Comparison of ENCODE assay signal across 13 mouse cellular contexts in the genomic region with DNA sequence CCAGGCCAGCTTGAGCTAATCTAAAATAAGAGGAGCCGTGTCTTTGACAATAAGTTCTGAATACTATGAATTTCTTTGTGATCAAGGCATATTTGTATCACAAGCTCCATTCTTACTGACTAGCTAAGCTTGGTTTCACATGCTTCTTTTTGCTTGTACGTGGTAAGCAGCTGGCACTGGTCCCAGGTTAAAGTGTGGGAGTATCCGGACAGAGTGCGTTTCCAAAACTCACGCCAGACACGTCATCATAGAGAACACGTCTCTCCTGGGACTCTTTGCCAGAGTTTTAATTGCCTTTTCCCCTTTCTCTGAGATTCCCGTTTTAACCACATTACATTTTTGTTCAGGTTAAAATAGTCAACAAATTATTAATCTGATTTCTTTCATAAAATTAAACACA. TPM values are rescaled to one million over a fixed set of nuclear protein-coding genes. Genes with fewer than 3 reads are reported as not detected.
DNase-seq lines count a peak whose midpoint lies in the region; ATAC-seq and TF ChIP-seq lines count a peak whose summit lies in the region.
"Had no signal": no experiment of that assay in that cellular context is flagged by ENCODE, and none has a peak within 500 bp of the region (broad histone marks: within the 10 kb centered on the region; RNA-seq: fewer than 3 reads in every experiment).

No protein-coding gene starts in this region.

- ATAC-seq in limb, embryonic 14.5 days (ENCODE audit: low FRiP score, low read depth), result no peak
- no peak for ATAC-seq in midbrain, embryonic 14.5 days (ENCODE audit: low FRiP score, low TSS enrichment)
- no peak for ATAC-seq in midbrain, embryonic 16.5 days

- peaks cover 4% of the 10 kb centered on the region; the same call in 1 of the 2 replicates for H3K4me1 ChIP-seq in limb, embryonic 14.5 days (ENCODE audit: control insufficient read depth, insufficient read depth, low read length)
- H3K4me1 ChIP-seq in limb, embryonic 10.5 days, result no peaks in the 10 kb centered on the region
- H3K4me1 ChIP-seq in midbrain, embryonic 14.5 days (ENCODE audit: control insufficient read depth, insufficient read depth, low read length), result no peaks in the 10 kb centered on the region
- no peaks in the 10 kb centered on the region for H3K4me1 ChIP-seq in midbrain, embryonic 16.5 days (ENCODE audit: control insufficient read depth, insufficient read depth, low read length)
- H3K4me1 ChIP-seq: megakaryocyte, embryonic 14.5 days had no signal

- H3K9ac ChIP-seq in limb, embryonic 14.5 days (ENCODE audit: low read depth, low read length, severe bottlenecking), result no peak overlapping the region
- no peak overlapping the region for H3K9ac ChIP-seq in midbrain, embryonic 14.5 days (replicated peaks; ENCODE audit: low read length)
- H3K9ac ChIP-seq in midbrain, embryonic 16.5 days (ENCODE audit: low read depth, low read length), result no peak overlapping the region

- H3K9me3 ChIP-seq in limb, embryonic 14.5 days (ENCODE audit: control insufficient read depth, low read length), result no peaks in the 10 kb centered on the region
- no peaks in the 10 kb centered on the region for H3K9me3 ChIP-seq in limb, embryonic 10.5 days (replicated peaks)
- no peaks in the 10 kb centered on the region for H3K9me3 ChIP-seq in midbrain, embryonic 14.5 days (ENCODE audit: control insufficient read depth, low read length)
- H3K9me3 ChIP-seq in midbrain, embryonic 16.5 days (replicated peaks; ENCODE audit: control insufficient read depth, low read length, poor library complexity, severe bottlenecking), result no peaks in the 10 kb centered on the region
- H3K9me3 ChIP-seq: megakaryocyte, embryonic 14.5 days had no signal

- no peak for TF ChIP-seq POLR2A in limb, embryonic 14.5 days (IDR thresholded peaks at IDR 0.05; ENCODE audit: borderline replicate concordance, extremely low read depth, insufficient read depth, insufficient read length)

- no peaks in the 10 kb centered on the region for H3K36me3 ChIP-seq in limb, embryonic 14.5 days (ENCODE audit: control insufficient read depth, insufficient read depth, low read length)
- H3K36me3 ChIP-seq in limb, embryonic 10.5 days, result no peaks in the 10 kb centered on the region
- no peaks in the 10 kb centered on the region for H3K36me3 ChIP-seq in midbrain, embryonic 14.5 days (ENCODE audit: control insufficient read depth, insufficient read depth, low read length)
- no peaks in the 10 kb centered on the region for H3K36me3 ChIP-seq in midbrain, embryonic 16.5 days (ENCODE audit: control insufficient read depth, insufficient read depth, low read length)

- H3K27ac ChIP-seq in limb, embryonic 14.5 days (replicated peaks; ENCODE audit: low read depth, low read length), result no peak overlapping the region
- no peak overlapping the region for H3K27ac ChIP-seq in limb, embryonic 10.5 days
- H3K27ac ChIP-seq in midbrain, embryonic 14.5 days (replicated peaks; ENCODE audit: low read depth, low read length), result no peak overlapping the region
- no peak overlapping the region for H3K27ac ChIP-seq in midbrain, embryonic 16.5 days (ENCODE audit: low read length)

- peak; percentile 58 for DNase-seq in limb, embryonic 14.5 days (ENCODE audit: low spot score)
- DNase-seq in limb, embryonic 10.5 days (ENCODE audit: low spot score), result no peak
- peak; percentile 52 to 54 for DNase-seq in gastrocnemius, adult 8-10 months (ENCODE audit: low spot score in 2 of 2)
- DNase-seq in kidney, postnatal 36 days, result peak; percentile 47 to 74
- peak; percentile 33 for DNase-seq in testis, postnatal 14 days (ENCODE audit: low spot score)
- DNase-seq in midbrain, embryonic 14.5 days, result no peak
- DNase-seq in c-Kit-positive CD71-positive TER-119-positive erythroid progenitor cells, embryonic 14.5 days (ENCODE audit: low spot score), result no peak
- DNase-seq: spleen, adult 18-20 months had no signal

- H3K27me3 ChIP-seq in limb, embryonic 14.5 days (ENCODE audit: control insufficient read depth, insufficient read depth, low read length), result no peaks in the 10 kb centered on the region
- H3K27me3 ChIP-seq in limb, embryonic 10.5 days (ENCODE audit: low read depth, poor library complexity, severe bottlenecking), result no peaks in the 10 kb centered on the region
- no peaks in the 10 kb centered on the region for H3K27me3 ChIP-seq in midbrain, embryonic 14.5 days (ENCODE audit: control insufficient read depth, insufficient read depth, low read length)
- H3K27me3 ChIP-seq in midbrain, embryonic 16.5 days (ENCODE audit: control insufficient read depth, insufficient read depth, low read depth, low read length), result no peaks in the 10 kb centered on the region
- H3K27me3 ChIP-seq: megakaryocyte, embryonic 14.5 days had no signal

- WGBS in limb, embryonic 14.5 days, result 52% methylated on average over 8 of the region's 8 CpGs
- 91% methylated on average over 8 of the region's 8 CpGs for WGBS in limb, embryonic 10.5 days
- 85% methylated on average over 8 of the region's 8 CpGs for WGBS in midbrain, embryonic 14.5 days
- WGBS in midbrain, embryonic 16.5 days, result 75% methylated on average over 8 of the region's 8 CpGs

- no peak overlapping the region for H3K4me3 ChIP-seq in limb, embryonic 14.5 days (replicated peaks; ENCODE audit: low read length)
- no peak overlapping the region for H3K4me3 ChIP-seq in limb, embryonic 10.5 days
- H3K4me3 ChIP-seq in midbrain, embryonic 14.5 days (replicated peaks; ENCODE audit: low read depth, low read length), result no peak overlapping the region
- H3K4me3 ChIP-seq in midbrain, embryonic 16.5 days (ENCODE audit: low read depth, low read length), result no peak overlapping the region
- H3K4me3 ChIP-seq: megakaryocyte, embryonic 14.5 days had no signal

- H3K4me2 ChIP-seq in limb, embryonic 14.5 days (replicated peaks; ENCODE audit: low read depth, low read length, severe bottlenecking), result no peak overlapping the region
- no peak overlapping the region for H3K4me2 ChIP-seq in midbrain, embryonic 14.5 days (ENCODE audit: low read length)
- H3K4me2 ChIP-seq in midbrain, embryonic 16.5 days (ENCODE audit: low read length), result no peak overlapping the region

RNA-seq across cellular contexts. Expression of a gene that starts 27.7 kb away (rescaled TPM):
- polyA plus RNA-seq in limb, embryonic 14.5 days (2012; rRNA removed), result 18.8 and 20.8 TPM in 2 replicates
- polyA plus RNA-seq in limb, embryonic 14.5 days (2014; fragmentation: Nextera tagmentation; extraction: Ambion mirVana), result 35.1 and 35.7 TPM in 2 replicates
- 9.3 and 10.8 TPM in 2 replicates for polyA plus RNA-seq in limb, embryonic 10.5 days (2016; fragmentation: Nextera tagmentation; extraction: Ambion mirVana)
- total RNA-seq in gastrocnemius, adult 8-10 months (2022), result not detected
- polyA plus RNA-seq in midbrain, embryonic 14.5 days (2014; fragmentation: Nextera tagmentation; extraction: Ambion mirVana), result 0.26 and 0.82 TPM in 2 replicates
- polyA plus RNA-seq in midbrain, embryonic 16.5 days (2015; fragmentation: Nextera tagmentation; extraction: Ambion mirVana), result 9.7 and 20.7 TPM in 2 replicates
- total RNA-seq: common myeloid progenitor, adult 5-6 weeks; ES-E14 had no signal

RNA-seq across cellular contexts. Expression of a gene that starts 46.2 kb away (rescaled TPM):
- polyA plus RNA-seq in limb, embryonic 14.5 days (2012; rRNA removed), result 2.2 and 2.9 TPM in 2 replicates
- 5.9 and 7.0 TPM in 2 replicates for polyA plus RNA-seq in limb, embryonic 14.5 days (2014; fragmentation: Nextera tagmentation; extraction: Ambion mirVana)
- 6.7 and 6.8 TPM in 2 replicates for polyA plus RNA-seq in limb, embryonic 10.5 days (2016; fragmentation: Nextera tagmentation; extraction: Ambion mirVana)
- total RNA-seq in gastrocnemius, adult 8-10 months (2022), result 1 to 10 TPM; 5.6 to 6.5 (median 6.1) TPM
- 7.1 and 7.3 TPM in 2 replicates for polyA plus RNA-seq in midbrain, embryonic 14.5 days (2014; fragmentation: Nextera tagmentation; extraction: Ambion mirVana)
- polyA plus RNA-seq in midbrain, embryonic 16.5 days (2015; fragmentation: Nextera tagmentation; extraction: Ambion mirVana), result 7.4 and 7.8 TPM in 2 replicates

RNA-seq across cellular contexts. Expression of a gene that starts 46.5 kb away (rescaled TPM):
- 6.8 and 7.4 TPM in 2 replicates for polyA plus RNA-seq in limb, embryonic 14.5 days (2012; rRNA removed)
- polyA plus RNA-seq in limb, embryonic 14.5 days (2014; fragmentation: Nextera tagmentation; extraction: Ambion mirVana), result 1.00 and 1.8 TPM in 2 replicates
- 0.41 and 0.60 TPM in 2 replicates for polyA plus RNA-seq in limb, embryonic 10.5 days (2016; fragmentation: Nextera tagmentation; extraction: Ambion mirVana)
- total RNA-seq in gastrocnemius, adult 8-10 months (2022), result not detected
- not detected in 2 replicates for polyA plus RNA-seq in midbrain, embryonic 14.5 days (2014; fragmentation: Nextera tagmentation; extraction: Ambion mirVana)
- 1.3 and 3.0 TPM in 2 replicates for polyA plus RNA-seq in midbrain, embryonic 16.5 days (2015; fragmentation: Nextera tagmentation; extraction: Ambion mirVana)
- total RNA-seq: common myeloid progenitor, adult 5-6 weeks; ES-E14 had no signal
- polyA plus RNA-seq: gonadal fat pad, adult 2 months had no signal

Comparison
In these comparisons a context has a peak if more than half of its experiments do, and no peak if none do; other contexts are left out.
1. DNase-seq: peak in limb, embryonic 14.5 days (single experiment), gastrocnemius, adult 8-10 months (2 of 2), kidney, postnatal 36 days (2 of 2) and testis, postnatal 14 days (single experiment); none in limb, embryonic 10.5 days (single experiment), midbrain, embryonic 14.5 days (single experiment) and c-Kit-positive CD71-positive TER-119-positive erythroid progenitor cells, embryonic 14.5 days (single experiment).